Mouse (Mus musculus) liver, embryonic 15.5 days (tissue): Measurements from ENCODE around the gene Zfp846. TPM values are rescaled to one million over a fixed set of nuclear protein-coding genes. Genes with fewer than 3 reads are reported as not detected.
A peak's percentile ranks its signal among the peaks of the same experiment; 100 is the strongest.
"Not testable (repeated sequence)": the region's sequence is repeated elsewhere in the genome, so short reads cannot be mapped to it uniquely, and the experiment has no call there.

Experiments
- ATAC-seq: fragments of 200-750 bp; cut with Nextera tagmentation; 2 replicates; pipeline ENCODE4 v1.8.0; 2017; ENCODE audit warnings: moderate number of reproducible peaks, mild to moderate bottlenecking, moderate library complexity; ENCODE audit not compliant: insufficient read depth
- H3K27ac ChIP-seq: fragments of 300-500 bp; sonication (generic); replicated peaks from 2 replicates; pipeline ENCODE4 v1.5.1; 2015; ENCODE audit warnings: mild to moderate bottlenecking, inconsistent platforms
- H3K27me3 ChIP-seq: fragments of 300-500 bp; sonication (generic); 2 replicates; pipeline ENCODE4 v1.6.1; 2015; ENCODE audit warnings: mild to moderate bottlenecking, inconsistent platforms
- H3K36me3 ChIP-seq: fragments of 300-500 bp; sonication (generic); replicated peaks from 2 replicates; pipeline ENCODE4 v1.6.1; 2015; ENCODE audit warnings: moderate library complexity, mild to moderate bottlenecking, inconsistent platforms
- H3K4me1 ChIP-seq: fragments of 300-500 bp; sonication (generic); replicated peaks from 2 replicates; pipeline ENCODE4 v1.6.1; 2015; ENCODE audit warnings: inconsistent platforms
- H3K4me2 ChIP-seq: fragments of 300-500 bp; sonication (generic); 2 replicates; pipeline ENCODE4 v1.6.1; 2015; ENCODE audit warnings: moderate library complexity, mild to moderate bottlenecking, inconsistent platforms
- H3K4me3 ChIP-seq: fragments of 300-500 bp; sonication (generic); replicated peaks from 2 replicates; pipeline ENCODE4 v1.5.1; 2015; ENCODE audit warnings: mild to moderate bottlenecking, inconsistent platforms
- H3K9ac ChIP-seq: fragments of 300-500 bp; sonication (generic); 2 replicates; pipeline ENCODE4 v1.6.1; 2015; ENCODE audit warnings: moderate library complexity, mild to moderate bottlenecking, inconsistent platforms
- H3K9me3 ChIP-seq: fragments of 300-500 bp; sonication (generic); replicated peaks from 2 replicates; pipeline ENCODE4 v1.6.1; 2016; ENCODE audit warnings: inconsistent platforms
- WGBS: fragments of 180-500 bp; shearing (Covaris S2); methylation state at CpG from one replicate; pipeline ENCODE4 v1.1.7; 2015; ENCODE audit warnings: mixed read lengths; ENCODE audit not compliant: insufficient replicate concordance; 5-methylcytosine and 5-hydroxymethylcytosine counted together
- polyA plus RNA-seq: library from polyadenylated mRNA; unstranded; fragments of >200 nt; fragmentation: Nextera tagmentation; extraction: Ambion mirVana; gene quantifications from 2 replicates; pipeline ENCODE4 v1.2.1, GENCODE M21; 2015

Zfp846 gene
- polyA plus RNA-seq = 1.9 and 2.2 TPM in 2 replicates

DNA sequence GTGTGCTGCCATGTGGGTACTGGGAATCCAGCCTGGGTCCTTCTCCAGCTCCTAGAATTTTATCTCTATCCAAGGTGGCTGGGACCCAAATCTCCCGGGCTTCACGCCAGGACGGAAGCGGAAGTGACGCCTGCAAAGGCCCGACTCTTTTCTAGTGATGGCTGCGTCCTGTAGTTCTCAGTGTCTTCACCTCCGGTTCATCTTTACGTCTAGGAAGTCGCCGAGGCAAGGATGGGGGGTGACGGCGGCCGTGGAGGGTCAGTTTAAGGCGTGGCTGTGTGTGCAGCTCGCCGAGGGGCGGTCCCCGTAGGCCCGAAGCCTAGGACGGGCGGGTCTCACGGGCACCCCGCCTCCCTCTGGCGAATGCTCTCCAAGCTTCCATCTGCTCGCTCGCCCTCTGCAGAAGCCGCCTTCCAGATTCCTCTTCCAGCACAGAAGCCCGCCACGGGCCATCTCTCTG lies at the start of gene Zfp846:
Gene Zfp846, plus strand, starts transcription at position 117 of the 460 bp plus-strand sequence.
- WGBS = under 1% methylated on average over 30 of the region's 30 CpGs
- ATAC-seq = peak; percentile 94
- no peaks in the 10 kb centered on the region for H3K9me3 ChIP-seq
- H3K4me2 ChIP-seq = peak within 1 kb of the TSS; percentile 81
- no peaks in the 10 kb centered on the region for H3K36me3 ChIP-seq
- H3K27me3 ChIP-seq = peaks cover 18% of the 10 kb centered on the region; the same call in 1 of the 2 replicates
- H3K4me3 ChIP-seq = peak within 1 kb of the TSS; percentile 65
- 0 out of 2 replicates have a peak within 1 kb of the TSS, but pooled peaks have one; percentile 19 for H3K27ac ChIP-seq
- H3K9ac ChIP-seq = peak within 1 kb of the TSS; percentile 48
- H3K4me1 ChIP-seq = peaks cover 14% of the 10 kb centered on the region

GRCm38 (mm10) chr9:20534326-20534926 lies 46.7 kb upstream of the Zfp846 start:
- Histone ChIP-seq H3K9me3 (no peaks in the 10 kb centered on the region), H3K27me3 (0 out of 2 replicates have a peak, but pooled peaks cover 12% of the 10 kb centered on the region), H3K27ac (no peak overlapping the region), H3K4me3 (no peak overlapping the region), H3K4me1 (no peaks in the 10 kb centered on the region), H3K36me3 (no peaks in the 10 kb centered on the region), H3K4me2 (no peak overlapping the region), H3K9ac (no peak overlapping the region)
- no peak for ATAC-seq
- 56% methylated on average over 8 of the region's 8 CpGs for WGBS

DNA sequence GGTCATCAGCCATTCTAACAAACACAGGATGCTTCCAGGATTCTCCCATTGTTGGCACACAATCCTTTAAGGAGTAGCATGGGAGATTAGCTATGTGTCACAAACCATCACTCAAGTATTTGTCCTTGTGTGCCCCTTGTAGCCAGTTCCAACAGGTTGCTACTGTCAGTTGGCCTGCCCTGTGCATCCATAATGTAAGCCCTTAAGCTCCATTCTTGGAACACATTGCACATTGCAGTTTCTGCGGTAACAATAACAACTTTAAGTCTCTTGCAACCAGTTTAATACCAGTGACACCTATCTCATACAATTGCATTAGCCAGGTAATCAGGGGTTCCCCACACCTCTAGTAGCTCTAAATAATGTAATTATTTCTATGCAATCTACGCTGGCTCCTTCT lies 44.5 kb upstream of the Zfp846 start:
- no peak for ATAC-seq
- 72% methylated on average over 2 of the region's 2 CpGs for WGBS
- no peak overlapping the region for H3K4me3 ChIP-seq

DNA sequence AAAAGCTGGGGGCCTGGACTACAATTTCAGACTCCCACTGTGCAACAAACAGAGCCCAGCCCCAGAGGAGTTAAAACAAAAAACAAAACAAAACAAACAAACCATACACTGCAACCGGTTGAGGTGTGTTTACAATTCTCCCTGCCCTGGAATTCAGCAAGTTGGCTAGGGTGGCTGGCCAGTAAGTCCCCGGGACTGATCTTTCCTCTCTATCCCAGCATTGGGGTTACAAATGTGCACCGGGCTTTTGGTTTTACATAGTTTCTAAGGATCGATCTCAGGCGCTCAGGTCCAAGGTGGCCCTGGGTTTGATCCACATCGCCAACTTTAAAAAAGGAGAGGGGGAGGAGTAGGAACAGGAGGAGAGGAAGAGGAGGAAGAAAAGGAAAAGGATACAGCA lies 37.6 kb upstream of the Zfp846 start:
- H3K9me3 ChIP-seq = no peaks in the 10 kb centered on the region
- peak overlapping the region; percentile 78 for H3K4me2 ChIP-seq
- no peak overlapping the region for H3K4me3 ChIP-seq
- no peak overlapping the region for H3K27ac ChIP-seq
- no peaks in the 10 kb centered on the region for H3K36me3 ChIP-seq
- peaks cover 18% of the 10 kb centered on the region for H3K27me3 ChIP-seq
- no peak overlapping the region for H3K9ac ChIP-seq
- H3K4me1 ChIP-seq = peaks cover 14% of the 10 kb centered on the region
- ATAC-seq = no peak
- 40% methylated on average over 6 of the region's 6 CpGs for WGBS

More for the DNA sequence above, 44.5 kb upstream of the Zfp846 start:
- Histone ChIP-seq H3K27ac (no peak overlapping the region), H3K36me3 (no peaks in the 10 kb centered on the region), H3K4me1 (no peaks in the 10 kb centered on the region), H3K9me3 (no peaks in the 10 kb centered on the region), H3K4me2 (no peak overlapping the region), H3K27me3 (0 out of 2 replicates have a peak, but pooled peaks cover 12% of the 10 kb centered on the region), H3K9ac (no peak overlapping the region)

- peak overlapping the region; percentile 51 for H3K27ac ChIP-seq
- peaks cover 14% of the 10 kb centered on the region for H3K4me1 ChIP-seq
- H3K9me3 ChIP-seq = no peaks in the 10 kb centered on the region
- peak overlapping the region; percentile 78 for H3K4me2 ChIP-seq
- H3K4me3 ChIP-seq = peak overlapping the region; percentile 56
- ATAC-seq = peak; percentile 88
- H3K27me3 ChIP-seq = peaks cover 18% of the 10 kb centered on the region
- peak overlapping the region; percentile 18; the same call in 1 of the 2 replicates for H3K9ac ChIP-seq
- no peaks in the 10 kb centered on the region for H3K36me3 ChIP-seq
- 5% methylated on average over 43 of the region's 43 CpGs for WGBS
Observed at GRCm38 (mm10) chr9:20544070-20544821, 36.8 kb upstream of the Zfp846 start.

- H3K4me1 ChIP-seq = peaks cover 14% of the 10 kb centered on the region
- H3K27me3 ChIP-seq = peaks cover 18% of the 10 kb centered on the region
- H3K4me2 ChIP-seq = peak overlapping the region; percentile 78
- no peak for ATAC-seq
- 11% methylated on average over 8 of the region's 8 CpGs for WGBS
- H3K4me3 ChIP-seq = peak overlapping the region; percentile 56
- H3K36me3 ChIP-seq = no peaks in the 10 kb centered on the region
- no peaks in the 10 kb centered on the region for H3K9me3 ChIP-seq
- H3K27ac ChIP-seq = 0 out of 2 replicates have a peak overlapping the region, but pooled peaks have one; percentile 51
- peak overlapping the region; percentile 18; the same call in 1 of the 2 replicates for H3K9ac ChIP-seq
Observed at GRCm38 (mm10) chr9:20545151-20545550, 35.9 kb upstream of the Zfp846 start.

- Histone ChIP-seq H3K27ac (no peak overlapping the region), H3K4me1 (no peaks in the 10 kb centered on the region), H3K9ac (no peak overlapping the region), H3K36me3 (no peaks in the 10 kb centered on the region), H3K9me3 (no peaks in the 10 kb centered on the region), H3K4me2 (no peak overlapping the region), H3K27me3 (peaks cover 8% of the 10 kb centered on the region; the same call in 1 of the 2 replicates), H3K4me3 (no peak overlapping the region)
- no peak for ATAC-seq
- WGBS = 47% methylated on average over 5 of the region's 5 CpGs
Observed at GRCm38 (mm10) chr9:20551781-20552275, 29.3 kb upstream of the Zfp846 start.

DNA sequence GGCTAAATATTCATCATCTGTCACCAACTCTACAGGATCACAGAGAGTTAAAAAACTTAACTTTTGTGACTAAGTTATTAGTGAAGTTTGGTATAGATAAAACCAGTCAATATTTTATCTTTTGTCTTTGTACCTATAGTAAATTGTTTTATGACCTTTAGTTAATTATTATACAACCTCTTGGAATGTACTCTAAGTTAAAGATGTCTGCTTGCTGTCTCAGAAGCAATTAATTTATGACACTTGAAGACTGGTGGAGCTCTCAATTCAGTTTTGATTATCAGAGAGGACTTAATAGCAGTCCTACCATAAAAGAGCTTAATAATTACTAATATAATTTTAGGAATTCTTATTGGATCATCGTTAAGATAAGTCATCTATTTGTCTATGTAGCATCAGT lies 28.4 kb upstream of the Zfp846 start:
- Histone ChIP-seq H3K4me2 (no peak overlapping the region), H3K4me3 (no peak overlapping the region), H3K4me1 (no peaks in the 10 kb centered on the region), H3K9ac (no peak overlapping the region), H3K27me3 (peaks cover 7% of the 10 kb centered on the region; the same call in 1 of the 2 replicates), H3K36me3 (no peaks in the 10 kb centered on the region), H3K9me3 (no peaks in the 10 kb centered on the region), H3K27ac (no peak overlapping the region)
- 63% methylated on average over 1 of the region's 1 CpGs for WGBS
- ATAC-seq = no peak

DNA sequence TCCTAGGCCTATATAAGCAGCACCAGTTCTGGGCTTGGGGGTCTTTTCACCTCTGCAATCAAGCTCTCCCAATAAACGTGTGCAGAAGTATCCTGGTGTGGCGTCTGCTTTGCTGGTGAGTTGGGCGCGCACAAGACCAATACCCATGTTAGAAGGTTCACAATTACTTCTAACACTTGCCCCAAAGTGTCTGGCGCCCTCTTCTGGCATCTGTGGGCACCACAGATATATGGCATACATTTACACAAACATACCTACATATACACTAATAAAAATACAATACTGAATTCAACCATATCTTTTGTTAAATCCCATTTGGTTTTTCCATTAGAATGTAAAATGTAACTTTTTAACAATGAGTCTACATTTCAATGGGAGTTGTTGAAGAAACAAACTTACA lies 18.9 kb upstream of the Zfp846 start:
- no peak overlapping the region for H3K4me2 ChIP-seq
- no peak overlapping the region for H3K4me3 ChIP-seq
- no peaks in the 10 kb centered on the region for H3K4me1 ChIP-seq
- no peaks in the 10 kb centered on the region for H3K36me3 ChIP-seq
- no peak for ATAC-seq
- 62% methylated on average over 5 of the region's 5 CpGs for WGBS
- no peaks in the 10 kb centered on the region for H3K9me3 ChIP-seq
- no peak overlapping the region for H3K9ac ChIP-seq
- H3K27ac ChIP-seq = no peak overlapping the region
- H3K27me3 ChIP-seq = no peaks in the 10 kb centered on the region

- 48% methylated on average over 3 of the region's 3 CpGs for WGBS
- not testable (repeated sequence) for H3K27ac ChIP-seq, H3K9me3 ChIP-seq, H3K4me2 ChIP-seq, H3K4me1 ChIP-seq, H3K4me3 ChIP-seq, H3K27me3 ChIP-seq, H3K9ac ChIP-seq, H3K36me3 ChIP-seq, ATAC-seq
Observed at GRCm38 (mm10) chr9:20565326-20566030, 15.6 kb upstream of the Zfp846 start.

- no peak overlapping the region for H3K4me3 ChIP-seq
- H3K9me3 ChIP-seq = no peaks in the 10 kb centered on the region
- H3K4me1 ChIP-seq = no peaks in the 10 kb centered on the region
- H3K9ac ChIP-seq = no peak overlapping the region
- H3K27me3 ChIP-seq = peaks cover 2% of the 10 kb centered on the region; the same call in 1 of the 2 replicates
- no peak overlapping the region for H3K4me2 ChIP-seq
- H3K36me3 ChIP-seq = no peaks in the 10 kb centered on the region
- no peak overlapping the region for H3K27ac ChIP-seq
- no peak for ATAC-seq
Observed at GRCm38 (mm10) chr9:20571060-20571459, 10.0 kb upstream of the Zfp846 start.
